Mouse (Mus musculus): ENCODE results near the gene Tbc1d22b. TPM values are rescaled to one million over a fixed set of nuclear protein-coding genes. Genes with fewer than 3 reads are reported as not detected.

Tbc1d22b gene
- polyA plus RNA-seq (2015; fragmentation: Nextera tagmentation; extraction: Ambion mirVana), result 14.5 and 16.2 TPM in 2 replicates

DNA sequence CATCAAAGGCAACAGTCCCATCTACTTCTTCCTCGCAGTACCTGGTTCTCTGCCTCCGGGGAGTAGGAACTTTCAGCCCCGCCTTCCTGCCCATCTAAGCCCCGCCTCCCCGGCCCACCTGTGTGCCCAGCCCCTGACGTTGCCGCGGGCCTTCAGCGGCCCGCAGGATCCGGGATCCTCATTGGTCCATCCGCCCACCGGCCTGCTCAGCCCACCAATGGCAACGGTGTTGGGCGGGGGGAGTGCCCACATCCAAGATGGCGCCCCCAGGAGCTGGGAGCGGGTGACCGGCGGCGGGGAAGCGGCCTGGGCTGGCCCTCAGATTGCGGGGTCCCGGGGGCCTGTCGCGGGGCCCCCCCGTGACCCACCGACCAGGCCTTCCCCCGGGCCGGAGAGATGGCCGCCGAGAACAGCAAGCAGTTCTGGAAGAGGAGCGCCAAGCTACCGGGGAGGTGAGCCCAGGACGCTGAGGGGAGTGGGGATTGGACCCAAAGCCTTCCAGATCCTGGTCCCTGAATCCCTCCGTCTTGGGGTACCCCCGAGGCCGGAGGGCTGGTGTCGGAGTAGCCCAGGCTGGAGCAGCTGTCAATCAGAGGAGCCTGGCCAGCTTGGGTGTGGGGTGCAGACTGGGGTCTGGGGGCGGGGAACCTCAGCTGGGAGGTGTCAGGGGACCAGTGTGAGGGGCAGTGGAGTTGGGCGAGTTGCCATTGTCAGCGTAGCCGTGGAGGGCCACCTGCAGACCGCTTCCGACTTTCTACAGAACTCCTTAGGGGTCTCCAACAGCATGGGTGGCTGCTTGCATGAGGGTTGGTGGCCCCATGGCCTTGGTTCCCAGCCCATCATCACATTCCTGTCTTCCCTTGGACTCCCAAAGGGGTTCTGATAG lies at the start of gene Tbc1d22b, which contains the start of gene Gm17657:
Gene Tbc1d22b (plus strand): TSS at position 243 of the 886 bp plus-strand sequence.
Gene Gm17657 (minus strand): TSS at position 96 of the 886 bp plus-strand sequence.
- Histone ChIP-seq H3K9me3 (no peaks in the 10 kb centered on the region), H3K27ac (no peak within 1 kb of the TSS), H3K4me1 (peaks cover 17% of the 10 kb centered on the region), H3K9ac (peak within 1 kb of the TSS; percentile 95), H3K36me3 (no peaks in the 10 kb centered on the region), H3K27me3 (no peaks in the 10 kb centered on the region), H3K4me2 (replicated peaks) (peak within 1 kb of the TSS; percentile 98), H3K4me3 (peak within 1 kb of the TSS; percentile 96)
- peak; percentile 99 for ATAC-seq (ENCODE audit: low FRiP score, low read depth)
- under 1% methylated on average over 40 of the region's 44 CpGs for WGBS

DNA sequence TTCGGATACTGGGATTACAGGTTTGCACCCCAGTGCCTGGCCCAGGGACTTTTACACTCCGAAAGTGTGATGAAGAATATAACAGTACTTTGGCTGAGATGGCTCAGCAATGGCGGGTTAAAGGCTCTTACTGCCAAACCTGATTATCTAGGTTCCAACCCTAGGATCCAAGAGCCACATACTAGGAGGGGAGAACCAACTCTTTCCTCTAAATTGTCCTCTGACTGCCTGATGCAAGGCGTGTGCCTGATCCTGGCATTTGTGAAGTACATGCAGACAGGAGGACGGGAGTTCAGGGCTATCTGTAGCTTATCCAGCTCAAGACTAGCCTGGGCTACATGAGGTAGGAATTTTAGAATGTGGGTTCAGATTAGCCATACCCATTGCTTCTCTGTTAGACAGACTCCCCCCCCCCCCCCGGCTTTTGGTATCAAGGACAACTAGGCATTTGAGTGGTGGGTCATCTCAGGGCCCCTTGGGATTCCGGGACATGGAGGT lies 49.3 kb upstream of the Tbc1d22b start:
- Histone ChIP-seq H3K4me3 (no peak overlapping the region), H3K9me3 (no peaks in the 10 kb centered on the region; the same call in 1 of the 2 replicates), H3K27me3 (peaks cover 10% of the 10 kb centered on the region; the same call in 1 of the 2 replicates), H3K4me1 (peaks cover 7% of the 10 kb centered on the region; the same call in 1 of the 2 replicates), H3K27ac (no peak overlapping the region), H3K36me3 (peaks cover 5% of the 10 kb centered on the region; the same call in 1 of the 2 replicates), H3K9ac (no peak overlapping the region), H3K4me2 (replicated peaks) (no peak overlapping the region)
- WGBS, result 78% methylated on average over 7 of the region's 7 CpGs
- ATAC-seq (ENCODE audit: low FRiP score, low read depth), result no peak

DNA sequence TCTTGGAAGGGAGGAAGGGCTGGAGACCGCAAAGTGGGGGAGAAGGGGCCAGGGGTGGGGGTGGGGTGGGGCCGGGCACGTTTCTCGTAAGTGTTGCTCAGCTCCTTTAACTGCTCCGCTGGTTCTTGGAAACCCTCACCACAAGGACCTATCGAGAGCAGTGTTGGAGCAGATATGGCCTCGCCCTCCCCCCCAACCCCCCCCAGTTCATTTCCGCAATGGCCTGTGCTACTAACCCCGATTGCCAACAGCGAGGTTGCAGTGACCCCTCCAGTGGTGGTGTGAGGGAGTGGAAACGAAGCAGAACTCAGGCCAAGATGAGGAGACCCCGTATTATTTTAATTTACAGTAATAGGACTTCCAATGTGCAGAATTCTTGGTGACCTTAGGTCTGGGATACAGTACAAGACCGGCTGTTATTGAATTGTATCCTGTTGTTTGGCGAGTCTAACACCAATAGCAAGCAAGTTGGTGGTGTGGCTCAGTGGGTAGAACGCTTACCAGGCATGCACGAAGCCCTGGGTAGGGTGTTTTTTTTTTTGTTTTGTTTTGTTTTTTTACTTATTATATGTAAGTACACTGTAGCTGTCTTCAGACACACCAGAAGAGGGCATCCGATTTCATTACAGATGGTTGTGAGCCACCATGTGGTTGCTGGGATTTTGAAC lies 48.6 kb upstream of the Tbc1d22b start:
- Histone ChIP-seq H3K9ac (no peak overlapping the region), H3K27ac (no peak overlapping the region), H3K36me3 (peaks cover 5% of the 10 kb centered on the region; the same call in 1 of the 2 replicates), H3K4me1 (peaks cover 7% of the 10 kb centered on the region; the same call in 1 of the 2 replicates), H3K4me3 (no peak overlapping the region), H3K4me2 (replicated peaks) (no peak overlapping the region), H3K9me3 (no peaks in the 10 kb centered on the region; the same call in 1 of the 2 replicates), H3K27me3 (peaks cover 10% of the 10 kb centered on the region; the same call in 1 of the 2 replicates)
- 70% methylated on average over 17 of the region's 17 CpGs for WGBS
- no peak for ATAC-seq (ENCODE audit: low FRiP score, low read depth)

DNA sequence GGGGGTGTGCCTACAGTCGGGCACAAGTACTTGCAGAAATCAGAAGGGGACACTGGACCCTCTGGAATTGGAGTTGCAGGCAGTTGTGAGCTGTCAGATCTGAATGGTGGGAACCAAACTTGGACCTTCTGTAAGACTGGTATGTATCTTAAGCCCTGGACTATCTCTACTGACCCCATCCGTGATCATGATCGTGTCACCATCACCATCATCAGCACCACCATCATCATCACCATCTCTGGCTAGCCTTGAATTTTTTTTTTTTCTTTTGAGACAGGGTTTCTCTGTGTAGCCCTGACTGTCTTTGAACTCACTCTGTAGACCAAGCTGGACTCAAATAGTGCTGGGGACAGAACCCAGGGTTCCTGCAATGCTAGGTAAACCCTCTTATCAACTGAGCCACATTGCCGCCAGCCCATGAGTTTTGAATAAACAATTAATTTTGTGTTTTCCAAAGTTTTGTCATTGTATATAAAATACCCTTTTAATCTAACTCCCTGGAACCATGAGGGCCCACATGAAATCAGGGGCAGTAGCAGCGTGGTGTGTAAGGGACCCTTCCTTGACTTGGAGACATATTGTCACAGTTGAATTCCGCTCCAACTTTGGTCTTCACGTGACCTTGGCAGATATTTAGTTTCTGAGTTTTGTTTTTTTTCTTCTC lies 47.4 kb upstream of the Tbc1d22b start:
- Histone ChIP-seq H3K9ac (no peak overlapping the region), H3K9me3 (no peaks in the 10 kb centered on the region; the same call in 1 of the 2 replicates), H3K4me2 (replicated peaks) (peak overlapping the region; percentile 49; the same call in 1 of the 2 replicates), H3K4me3 (no peak overlapping the region), H3K27me3 (peaks cover 10% of the 10 kb centered on the region; the same call in 1 of the 2 replicates), H3K27ac (no peak overlapping the region), H3K36me3 (no peaks in the 10 kb centered on the region), H3K4me1 (peaks cover 7% of the 10 kb centered on the region; the same call in 1 of the 2 replicates)
- WGBS, result 83% methylated on average over 7 of the region's 7 CpGs
- no peak for ATAC-seq (ENCODE audit: low FRiP score, low read depth)

DNA sequence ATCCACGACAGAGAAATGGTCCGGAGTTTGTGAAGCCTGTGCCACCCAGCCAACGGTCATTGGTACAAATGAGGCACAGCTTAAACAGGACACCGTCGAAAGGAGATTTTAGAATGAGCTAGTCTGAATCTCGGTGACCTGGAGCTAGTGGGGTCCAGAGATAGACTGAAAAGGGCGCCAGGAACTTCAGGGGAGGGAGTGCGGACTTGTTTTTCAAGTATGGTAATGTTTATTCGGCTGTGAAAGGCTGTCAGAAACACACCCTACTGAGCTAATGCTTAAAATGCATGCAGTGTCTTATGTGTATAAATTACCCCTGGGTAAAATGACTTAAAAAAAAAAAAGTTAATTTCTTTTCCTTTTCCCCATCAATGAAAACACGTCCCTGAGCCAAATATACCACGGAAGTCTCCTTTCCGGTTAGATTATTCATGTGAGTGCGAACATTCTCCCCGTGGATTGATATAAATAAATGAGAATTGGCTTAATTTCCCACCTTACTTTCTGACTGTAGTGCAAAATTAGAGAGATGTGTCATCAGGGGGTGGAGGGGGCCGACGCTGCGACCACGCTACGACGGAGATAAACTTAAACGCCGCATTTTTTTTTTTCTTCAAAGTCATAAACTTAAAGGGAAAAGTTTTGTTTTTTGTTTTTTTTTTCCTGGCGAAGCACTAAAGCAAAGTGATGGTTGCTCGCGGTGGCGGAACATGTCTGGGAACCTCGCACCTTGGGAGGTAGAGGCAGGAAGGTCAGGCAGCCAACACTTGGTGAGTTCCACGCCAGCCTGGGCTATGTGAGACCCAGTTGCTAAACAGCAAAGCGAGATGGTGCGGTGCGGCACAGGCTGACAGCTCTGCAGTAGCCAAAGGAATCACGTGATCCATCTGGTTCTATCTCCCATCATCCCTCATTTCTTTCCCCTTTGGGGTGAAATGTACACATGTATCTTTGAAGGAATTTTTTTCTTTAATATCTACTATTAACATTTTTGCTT lies 46.6 kb upstream of the Tbc1d22b start:
- H3K27me3 ChIP-seq, result peaks cover 10% of the 10 kb centered on the region; the same call in 1 of the 2 replicates
- WGBS, result 16% methylated on average over 32 of the region's 32 CpGs
- H3K9ac ChIP-seq, result no peak overlapping the region
- H3K4me2 ChIP-seq (replicated peaks), result peak overlapping the region; percentile 49
- no peak overlapping the region for H3K27ac ChIP-seq
- peak overlapping the region; percentile 21 for H3K4me3 ChIP-seq
- ATAC-seq (ENCODE audit: low FRiP score, low read depth), result no peak
- H3K36me3 ChIP-seq, result no peaks in the 10 kb centered on the region
- H3K9me3 ChIP-seq, result no peaks in the 10 kb centered on the region; the same call in 1 of the 2 replicates
- H3K4me1 ChIP-seq, result peaks cover 7% of the 10 kb centered on the region; the same call in 1 of the 2 replicates

DNA sequence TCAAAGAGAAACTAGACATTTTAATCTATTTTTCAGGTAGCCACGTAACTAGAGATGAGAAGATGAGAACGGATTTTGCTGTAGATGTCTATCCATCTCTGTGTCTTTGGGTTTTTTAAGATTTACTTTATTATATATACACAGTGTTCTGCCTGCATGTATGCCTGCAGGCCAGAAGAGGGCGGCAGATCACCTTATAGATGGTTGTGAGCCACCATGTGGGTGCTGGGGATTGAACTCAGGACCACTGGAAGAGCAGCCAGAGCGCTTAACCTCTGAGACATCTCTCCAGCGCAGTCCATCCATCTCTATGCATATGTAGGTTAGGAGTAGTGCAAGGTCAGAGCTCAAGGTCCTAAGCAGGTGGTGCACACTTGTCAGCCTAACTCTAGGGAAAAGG lies 45.9 kb upstream of the Tbc1d22b start:
- Histone ChIP-seq H3K9ac (no peak overlapping the region), H3K9me3 (no peaks in the 10 kb centered on the region; the same call in 1 of the 2 replicates), H3K27me3 (peaks cover 10% of the 10 kb centered on the region; the same call in 1 of the 2 replicates), H3K4me2 (replicated peaks) (no peak overlapping the region), H3K4me1 (peaks cover 7% of the 10 kb centered on the region; the same call in 1 of the 2 replicates), H3K27ac (no peak overlapping the region), H3K36me3 (no peaks in the 10 kb centered on the region), H3K4me3 (no peak overlapping the region)
- no peak for ATAC-seq (ENCODE audit: low FRiP score, low read depth)
- WGBS, result 81% methylated on average over 5 of the region's 5 CpGs

DNA sequence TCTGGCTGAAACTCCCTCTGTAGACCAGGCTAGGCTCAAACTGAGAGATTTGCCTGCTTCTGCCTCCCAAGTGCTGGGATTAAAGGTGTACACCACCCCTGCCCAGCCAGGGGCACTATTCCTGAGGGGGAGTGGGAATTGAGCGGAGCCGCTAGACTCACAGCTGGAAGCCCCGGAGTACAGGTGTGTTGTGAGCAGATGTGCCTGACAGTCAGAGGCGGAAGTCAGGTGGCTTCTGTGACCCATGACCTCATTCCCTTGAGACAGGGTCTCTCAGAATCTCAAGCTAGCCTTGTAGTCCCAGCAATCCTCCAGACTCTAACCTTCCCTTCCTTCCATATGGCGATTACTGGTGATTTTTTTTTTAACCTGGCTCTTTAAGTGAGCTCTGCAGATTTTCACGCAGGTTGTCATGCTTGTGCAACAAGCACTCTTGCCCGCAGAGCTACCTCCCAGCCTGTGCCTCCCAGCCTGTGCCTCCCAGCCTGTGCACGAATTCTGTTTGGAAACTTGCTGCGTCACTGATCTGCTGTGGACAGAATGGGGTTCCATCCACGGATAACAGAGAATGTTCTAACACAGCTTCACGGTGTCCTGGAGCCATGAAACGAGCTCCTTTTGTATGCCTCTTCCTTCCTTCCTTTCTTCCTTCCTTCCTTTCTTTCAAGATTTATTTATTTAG lies 40.5 kb upstream of the Tbc1d22b start:
- Histone ChIP-seq H3K27ac (no peak overlapping the region), H3K4me1 (no peaks in the 10 kb centered on the region), H3K9me3 (no peaks in the 10 kb centered on the region), H3K27me3 (peaks cover 2% of the 10 kb centered on the region; the same call in 1 of the 2 replicates), H3K4me2 (replicated peaks) (no peak overlapping the region), H3K36me3 (no peaks in the 10 kb centered on the region), H3K4me3 (no peak overlapping the region), H3K9ac (no peak overlapping the region)
- 75% methylated on average over 12 of the region's 12 CpGs for WGBS
- ATAC-seq (ENCODE audit: low FRiP score, low read depth), result no peak

DNA sequence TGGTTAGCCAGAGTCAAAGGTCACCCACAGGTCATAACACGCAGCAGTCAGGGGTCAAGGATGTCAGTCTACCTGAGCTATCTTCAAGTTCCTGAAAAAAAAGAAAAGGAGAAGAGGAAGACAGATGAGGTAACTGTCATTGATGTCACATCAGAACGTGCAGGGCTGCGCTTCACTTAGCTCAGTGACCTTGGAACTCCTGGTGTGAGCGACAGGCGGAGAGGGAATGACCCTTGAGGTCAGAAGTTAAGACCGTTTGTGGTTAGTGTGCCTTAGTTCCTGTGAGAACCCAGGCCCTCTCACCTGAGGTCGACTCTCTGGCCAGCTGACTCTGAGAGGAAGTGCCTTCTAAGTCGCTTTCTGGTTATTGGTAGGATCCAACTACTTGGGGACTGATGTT lies 38.9 kb upstream of the Tbc1d22b start:
- no peaks in the 10 kb centered on the region for H3K27me3 ChIP-seq
- 49% methylated on average over 8 of the region's 8 CpGs for WGBS
- H3K9me3 ChIP-seq, result no peaks in the 10 kb centered on the region
- H3K4me1 ChIP-seq, result no peaks in the 10 kb centered on the region
- ATAC-seq (ENCODE audit: low FRiP score, low read depth), result no peak
- H3K36me3 ChIP-seq, result no peaks in the 10 kb centered on the region
- no peak overlapping the region for H3K9ac ChIP-seq
- H3K27ac ChIP-seq, result no peak overlapping the region
- H3K4me3 ChIP-seq, result no peak overlapping the region
- H3K4me2 ChIP-seq (replicated peaks), result no peak overlapping the region

DNA sequence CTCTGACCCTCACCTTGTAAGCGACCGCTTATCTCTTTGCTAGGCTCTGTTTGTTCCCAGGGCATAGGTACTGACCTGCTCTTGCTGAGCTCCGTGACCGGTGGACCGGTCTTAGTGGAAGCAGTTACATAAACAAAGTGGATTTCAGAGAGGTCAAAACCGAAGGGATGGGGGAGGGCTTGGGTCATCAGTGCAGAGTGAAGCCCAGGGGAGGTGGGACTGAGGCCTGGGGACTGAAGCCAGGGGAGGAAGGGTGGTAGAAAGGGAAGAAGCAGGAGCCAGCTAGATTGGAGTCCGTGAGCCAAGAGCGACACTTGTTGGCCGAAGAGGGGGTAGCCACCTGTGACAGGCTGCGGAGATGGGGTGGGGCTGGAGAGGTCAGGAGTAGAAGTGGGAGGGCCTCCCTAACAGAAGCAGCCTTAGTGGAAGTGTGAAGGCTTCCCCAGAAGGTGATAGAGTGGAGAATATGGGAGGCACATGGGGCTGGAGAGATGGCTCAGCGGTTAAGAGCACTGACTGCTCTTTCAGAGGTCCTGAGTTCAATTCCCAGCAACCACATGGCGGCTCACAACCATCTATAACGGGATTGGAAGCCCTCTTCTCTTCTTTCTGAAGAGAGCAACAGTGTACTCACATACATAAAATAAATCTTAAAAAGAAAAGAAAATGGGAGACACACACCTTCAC lies 36.4 kb upstream of the Tbc1d22b start:
- no peak overlapping the region for H3K9ac ChIP-seq
- H3K9me3 ChIP-seq, result no peaks in the 10 kb centered on the region
- H3K36me3 ChIP-seq, result no peaks in the 10 kb centered on the region
- H3K27ac ChIP-seq, result no peak overlapping the region
- no peak overlapping the region for H3K4me2 ChIP-seq (replicated peaks)
- 32% methylated on average over 13 of the region's 13 CpGs for WGBS
- no peaks in the 10 kb centered on the region for H3K4me1 ChIP-seq
- H3K27me3 ChIP-seq, result no peaks in the 10 kb centered on the region
- H3K4me3 ChIP-seq, result no peak overlapping the region
- peak; percentile 44; the same call in 1 of the 2 replicates for ATAC-seq (ENCODE audit: low FRiP score, low read depth)

DNA sequence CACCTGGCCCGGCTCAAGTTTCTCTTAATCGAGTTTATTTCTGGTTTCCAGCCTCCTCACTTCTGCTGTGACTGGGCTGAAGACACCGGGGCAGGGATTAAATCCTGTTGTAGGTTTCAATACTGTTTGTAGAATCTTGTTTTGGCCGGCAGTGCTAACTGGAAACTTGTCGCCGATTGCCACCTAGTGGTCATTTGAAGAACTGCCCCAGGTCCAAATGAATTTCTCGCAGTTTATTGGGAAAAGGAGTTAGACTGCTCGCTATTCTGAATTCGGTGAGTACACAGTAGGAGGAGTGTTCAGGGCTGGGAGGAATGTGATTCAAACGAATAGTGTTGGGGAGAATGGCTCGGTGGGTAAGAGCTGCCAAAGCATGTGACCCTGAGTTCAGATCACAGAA lies 35.1 kb upstream of the Tbc1d22b start:
- Histone ChIP-seq H3K4me2 (replicated peaks) (no peak overlapping the region), H3K9ac (no peak overlapping the region), H3K27me3 (no peaks in the 10 kb centered on the region), H3K9me3 (no peaks in the 10 kb centered on the region), H3K4me3 (no peak overlapping the region), H3K27ac (no peak overlapping the region), H3K36me3 (no peaks in the 10 kb centered on the region), H3K4me1 (no peaks in the 10 kb centered on the region)
- ATAC-seq (ENCODE audit: low FRiP score, low read depth), result no peak
- WGBS, result under 1% methylated on average over 11 of the region's 11 CpGs
